Mouse (Mus musculus) ES-E14 (cell line): ENCODE measurements at regions not wholly inside any gene's neighbourhood (a gene's known extent, or its start where the extent isn't known, plus 50 kb on each side); places are given as distances from the start of the nearest gene placed in this dataset.

Experiments
- DNase-seq: peaks from one replicate; pipeline ENCODE4 v3.0.0-alpha.2; 2013; ENCODE audit warnings: low read depth, low spot score
- H3K27ac ChIP-seq: 2 replicates; pipeline ENCODE4 v1.5.1; 2012; ENCODE audit warnings: low read depth, mild to moderate bottlenecking, low read length, moderate library complexity, mixed read lengths; ENCODE audit not compliant: poor library complexity, insufficient read depth, severe bottlenecking
- H3K36me3 ChIP-seq: 2 replicates; pipeline ENCODE4 v1.6.1; 2012; ENCODE audit warnings: mild to moderate bottlenecking, low read length, moderate library complexity, mixed read lengths; ENCODE audit not compliant: control insufficient read depth, poor library complexity, insufficient read depth, severe bottlenecking
- H3K4me1 ChIP-seq, 2 experiments: fragments of 150-350 bp in 1 of 2; sonication (generic) in 1 of 2; 2 replicates each; pipeline ENCODE4 v1.6.1; 2012; ENCODE audit warnings: low read length in 2 of 2, mild to moderate bottlenecking in 1 of 2, mixed read lengths in 1 of 2; ENCODE audit not compliant: control insufficient read depth in 2 of 2, insufficient read depth in 2 of 2, poor library complexity in 1 of 2
- H3K4me3 ChIP-seq, 2 experiments: fragments of 150-350 bp in 1 of 2; sonication (generic) in 1 of 2; 2 replicates each; pipeline ENCODE4 v1.5.1; 2012; ENCODE audit warnings: low read length in 2 of 2, low read depth in 1 of 2, mild to moderate bottlenecking in 1 of 2, mixed read lengths in 1 of 2; ENCODE audit not compliant: insufficient read depth in 1 of 2, poor library complexity in 1 of 2, severe bottlenecking in 1 of 2
- H3K9ac ChIP-seq: 2 replicates; pipeline ENCODE4 v1.6.1; 2012; ENCODE audit warnings: low read depth, mild to moderate bottlenecking, low read length, mixed read lengths; ENCODE audit not compliant: poor library complexity, insufficient read depth, severe bottlenecking
- H3K9me3 ChIP-seq: fragments of 150-350 bp; sonication (generic); 2 replicates; pipeline ENCODE4 v1.6.1; 2012; ENCODE audit warnings: low read depth, mild to moderate bottlenecking, low read length; ENCODE audit not compliant: control insufficient read depth, insufficient read depth
- CHD2 ChIP-seq: IDR thresholded peaks from 2 replicates; pipeline ENCODE4 v1.6.1; 2014; ENCODE audit warnings: mild to moderate bottlenecking, low read depth, low read length, inconsistent platforms
- HCFC1 ChIP-seq: IDR thresholded peaks from 2 replicates; pipeline ENCODE4 v1.6.1; 2012; ENCODE audit warnings: low read length, inconsistent platforms, borderline replicate concordance; ENCODE audit not compliant: insufficient read depth
- MAFK ChIP-seq: IDR thresholded peaks from 2 replicates; pipeline ENCODE4 v1.6.1; 2014; ENCODE audit warnings: mild to moderate bottlenecking, low read depth, low read length, inconsistent platforms; ENCODE audit not compliant: insufficient read depth
- ZC3H11A ChIP-seq: IDR thresholded peaks from 2 replicates; pipeline ENCODE4 v1.6.1; 2012; ENCODE audit warnings: low read depth, mild to moderate bottlenecking, inconsistent platforms, low read length, borderline replicate concordance
- ZNF384 ChIP-seq: IDR thresholded peaks from 2 replicates; pipeline ENCODE4 v1.6.1; 2012; ENCODE audit warnings: low read depth, low read length, inconsistent platforms
- in situ Hi-C, 2 experiments: fragments of 600-800 bp; cut with MboI; formaldehyde crosslinking; loops; one replicate each; pipeline ENCODE4 v1.15.1; 2025; ENCODE audit warnings: low sequenced_read_pairs in 2 of 2, inconsistent platforms in 1 of 2; ENCODE audit not compliant: unreplicated experiment in 2 of 2

DNA sequence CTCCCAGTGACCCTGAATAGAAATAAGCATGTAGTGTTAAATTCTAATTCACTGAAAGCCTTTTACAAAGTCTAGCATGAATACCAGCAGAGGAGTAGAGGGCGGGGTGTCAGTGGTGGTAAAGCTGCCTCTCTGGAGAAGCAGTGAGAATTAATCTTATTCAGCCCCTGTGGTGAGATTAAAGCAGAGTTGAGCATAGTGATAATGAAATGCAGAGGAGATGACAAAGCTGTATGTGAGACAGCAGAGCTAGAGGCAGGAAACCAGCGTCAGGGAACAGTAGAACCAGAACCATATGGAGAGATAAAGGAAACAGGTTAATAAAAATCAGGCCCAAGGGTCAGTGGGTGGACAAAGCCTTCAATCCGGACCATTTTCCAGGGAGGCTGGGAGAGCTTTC is 1827.2 kb downstream of the Poteg start:
- in situ Hi-C loops: no loop called here
- no peak for DNase-seq
- Histone ChIP-seq H3K9ac (no peak overlapping the region), H3K36me3 (no peaks in the 10 kb centered on the region), H3K9me3 (no peaks in the 10 kb centered on the region), H3K27ac (no peak overlapping the region), H3K4me3 (no peak overlapping the region), H3K4me1 (peaks cover 0 to 2% of the 10 kb centered on the region in 2 experiments; a peak in 1 of 4 replicates)
- TF ChIP-seq HCFC1 (no peak), ZNF384 (no peak), CHD2 (no peak), ZC3H11A (no peak), MAFK (no peak)

DNA sequence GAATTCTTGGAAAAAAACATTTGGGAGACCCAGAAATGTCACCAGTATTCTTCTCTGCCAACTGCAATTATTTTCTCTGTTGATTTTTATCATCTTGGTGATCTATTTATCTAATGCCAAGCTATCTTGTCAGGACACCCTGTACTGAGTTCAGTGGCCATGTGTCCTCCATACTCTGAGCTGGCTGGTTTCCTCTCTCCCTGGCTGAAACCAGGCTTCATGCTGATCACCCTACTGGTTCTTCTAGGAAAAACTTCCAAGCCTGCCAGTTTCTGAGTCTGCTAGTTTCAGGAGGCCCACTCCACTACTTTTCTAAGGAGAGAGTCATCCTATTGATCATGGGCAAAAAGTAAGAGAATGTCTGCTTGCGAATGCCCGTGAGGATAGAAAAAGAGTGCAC is 1831.2 kb downstream of the Poteg start:
- no peak for TF ChIP-seq ZNF384
- no peak for TF ChIP-seq CHD2
- no peak for TF ChIP-seq HCFC1
- no peak for TF ChIP-seq MAFK
- TF ChIP-seq ZC3H11A: no peak
- in situ Hi-C loops: no loop called here
- Histone ChIP-seq H3K9me3 (no peaks in the 10 kb centered on the region), H3K9ac (no peak overlapping the region), H3K4me3 (no peak overlapping the region), H3K36me3 (no peaks in the 10 kb centered on the region), H3K27ac (no peak overlapping the region), H3K4me1 (peaks cover 0 to 2% of the 10 kb centered on the region in 2 experiments; a peak in 1 of 4 replicates)
- no peak for DNase-seq

DNA sequence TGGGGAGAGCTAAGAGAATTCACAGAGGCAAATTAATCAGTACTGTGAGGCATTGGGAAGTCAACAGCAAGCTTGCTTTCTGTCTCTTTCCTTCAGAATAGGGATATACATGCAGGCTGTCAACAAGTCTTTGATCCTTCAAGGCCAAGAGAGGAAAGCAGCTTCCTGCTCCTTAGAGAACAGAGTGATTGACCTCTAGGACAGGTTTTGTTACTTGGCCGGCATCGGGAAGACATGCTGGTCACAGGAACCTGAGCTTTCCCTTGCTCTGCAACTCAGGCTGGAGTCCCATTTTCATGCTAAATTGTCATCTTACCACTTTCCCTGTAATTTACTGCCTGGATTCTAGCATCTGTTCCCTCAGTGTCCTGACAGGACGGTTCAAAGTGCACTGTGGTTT is 1831.8 kb downstream of the Poteg start:
- H3K4me1 ChIP-seq: peaks cover 0 to 2% of the 10 kb centered on the region in 2 experiments; a peak in 1 of 4 replicates
- peak; percentile 17 for DNase-seq
- no peak overlapping the region for H3K4me3 ChIP-seq
- no peaks in the 10 kb centered on the region for H3K9me3 ChIP-seq
- H3K27ac ChIP-seq: no peak overlapping the region
- H3K36me3 ChIP-seq: no peaks in the 10 kb centered on the region
- no peak overlapping the region for H3K9ac ChIP-seq
- in situ Hi-C loops: no loop called here
- no peak for TF ChIP-seq ZNF384
- no peak for TF ChIP-seq CHD2
- no peak for TF ChIP-seq HCFC1

DNA sequence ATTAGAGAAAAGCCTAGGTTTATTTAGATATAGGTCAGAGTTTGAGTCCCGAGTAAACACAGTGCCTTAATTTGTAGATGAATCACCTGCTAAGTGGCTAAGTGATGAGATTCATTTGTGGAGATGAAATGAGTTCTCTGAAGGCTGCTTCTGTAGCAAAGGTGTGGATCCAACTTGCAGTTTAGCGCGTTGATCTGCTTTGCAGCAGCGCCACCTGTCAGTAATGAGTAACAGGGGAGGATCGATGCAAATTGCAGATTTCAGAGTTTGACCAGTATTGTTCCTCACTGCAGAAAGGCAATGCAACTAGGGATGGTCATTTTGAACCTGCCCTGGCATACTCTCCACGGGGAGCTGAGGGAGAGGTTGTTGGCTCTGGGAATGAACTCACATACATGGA is 1842.9 kb downstream of the Poteg start:
- no peak overlapping the region for H3K27ac ChIP-seq
- no peak for TF ChIP-seq MAFK
- no peak for TF ChIP-seq ZNF384
- TF ChIP-seq HCFC1: no peak
- no peak for TF ChIP-seq CHD2
- TF ChIP-seq ZC3H11A: no peak
- no peak overlapping the region for H3K4me3 ChIP-seq
- no peaks in the 10 kb centered on the region for H3K4me1 ChIP-seq
- in situ Hi-C loops: no loop called here
- no peak overlapping the region for H3K9ac ChIP-seq
- H3K9me3 ChIP-seq: no peaks in the 10 kb centered on the region
- peak; percentile 13 for DNase-seq
- H3K36me3 ChIP-seq: no peaks in the 10 kb centered on the region
